In genomic region chr16:37851366-37851765, GRCm38 (mm10) we compare ENCODE assay signal across 9 mouse cellular contexts. TPM values are rescaled to one million over a fixed set of nuclear protein-coding genes. Genes with fewer than 3 reads are reported as not detected.
DNase-seq lines count a peak whose midpoint lies in the region; ATAC-seq and TF ChIP-seq lines count a peak whose summit lies in the region.
"Had no signal": no experiment of that assay in that cellular context is flagged by ENCODE, and none has a peak within 500 bp of the region (broad histone marks: within the 10 kb centered on the region; RNA-seq: fewer than 3 reads in every experiment).

No protein-coding gene starts in this region.

- no peak overlapping the region for H3K27ac ChIP-seq in liver, embryonic 16.5 days (ENCODE audit: low read length)
- no peak overlapping the region for H3K27ac ChIP-seq in cerebellum, adult 2 months (ENCODE audit: insufficient read depth, low read length)
- H3K27ac ChIP-seq: neural tube, embryonic 12.5 days had no signal

- peak; percentile 51; the same call in 1 of the 2 replicates for ATAC-seq in liver, embryonic 16.5 days (ENCODE audit: low read depth)
- no peak for ATAC-seq in granulocyte monocyte progenitor cell, adult 5-6 weeks (replicated peaks; ENCODE audit: poor library complexity, severe bottlenecking)

- no peaks in the 10 kb centered on the region for H3K36me3 ChIP-seq in liver, embryonic 16.5 days (ENCODE audit: control insufficient read depth, insufficient read depth)
- H3K36me3 ChIP-seq: neural tube, embryonic 12.5 days had no signal

- H3K9me3 ChIP-seq in liver, embryonic 16.5 days (replicated peaks; ENCODE audit: control insufficient read depth, low read length): no peaks in the 10 kb centered on the region
- H3K9me3 ChIP-seq: neural tube, embryonic 12.5 days had no signal

- DNase-seq in adrenal gland, postnatal 10 days: peak; percentile 30
- DNase-seq in embryo, embryonic 11.5 days (ENCODE audit: low read depth, low spot score): peak; percentile 32
- DNase-seq in heart, postnatal 25 days (ENCODE audit: low spot score): peak; percentile 46
- no peak for DNase-seq in spleen, adult 18-20 months
- DNase-seq in cerebellum, adult 2 months: no peak
- DNase-seq: layer of hippocampus, adult 9-11 months had no signal

- no peak for TF ChIP-seq CTCF in cerebellum, adult 2 months (IDR thresholded peaks at IDR 0.05; ENCODE audit: borderline replicate concordance, insufficient read depth, low read depth, low read length)

- 29% methylated on average over 5 of the region's 5 CpGs for WGBS in liver, embryonic 16.5 days (ENCODE audit: insufficient replicate concordance)
- 74% methylated on average over 5 of the region's 5 CpGs for WGBS in cerebellum, adult 2 months

- intact Hi-C loops in heart, postnatal 25 days (cut with DNase I): no loop called here

- peaks cover under 1% of the 10 kb centered on the region; the same call in 1 of the 2 replicates for H3K4me1 ChIP-seq in liver, embryonic 16.5 days (ENCODE audit: control insufficient read depth, low read depth, low read length)
- peaks cover 3% of the 10 kb centered on the region; the same call in 1 of the 2 replicates for H3K4me1 ChIP-seq in cerebellum, adult 2 months (ENCODE audit: control insufficient read depth, insufficient read depth, low read length)
- H3K4me1 ChIP-seq: neural tube, embryonic 12.5 days had no signal

- no peak overlapping the region for H3K9ac ChIP-seq in liver, embryonic 16.5 days (ENCODE audit: low read depth, low read length)
- H3K9ac ChIP-seq: neural tube, embryonic 12.5 days had no signal

- no peak overlapping the region for H3K4me2 ChIP-seq in liver, embryonic 16.5 days (ENCODE audit: low read depth, low read length)
- H3K4me2 ChIP-seq: neural tube, embryonic 12.5 days had no signal

- H3K4me3 ChIP-seq in liver, embryonic 16.5 days (ENCODE audit: low read depth, low read length): no peak overlapping the region
- H3K4me3 ChIP-seq in cerebellum, adult 2 months (replicated peaks; ENCODE audit: insufficient read depth, low read depth, low read length): no peak overlapping the region
- H3K4me3 ChIP-seq: neural tube, embryonic 12.5 days had no signal

- TF ChIP-seq POLR2A in cerebellum, adult 2 months (IDR thresholded peaks at IDR 0.05; ENCODE audit: borderline replicate concordance, insufficient read depth, low read length): no peak

- no peaks in the 10 kb centered on the region for H3K27me3 ChIP-seq in liver, embryonic 16.5 days (ENCODE audit: control insufficient read depth, insufficient read depth, low read depth, low read length)
- H3K27me3 ChIP-seq in cerebellum, adult 2 months (ENCODE audit: control insufficient read depth, insufficient read depth, low read length): no peaks in the 10 kb centered on the region
- H3K27me3 ChIP-seq: neural tube, embryonic 12.5 days had no signal

RNA-seq across cellular contexts. Expression of gene Gm36028, which starts 9.6 kb away (rescaled TPM):
- under 1 TPM; 0.36 to 0.39 TPM for total RNA-seq in adrenal gland, postnatal 10 days (2021)
- under 1 TPM; 0.44 to 0.53 TPM for total RNA-seq in heart, postnatal 25 days (2021)
- 0.07 TPM in 1 of 2 replicates, not detected in the other for polyA plus RNA-seq in liver, embryonic 16.5 days (2015; fragmentation: Nextera tagmentation; extraction: Ambion mirVana)
- 0.92 TPM in 1 of 2 replicates, not detected in the other for total RNA-seq in granulocyte monocyte progenitor cell, adult 5-6 weeks (2014; fragmentation: Nextera tagmentation)
- not detected in 2 replicates for total RNA-seq in granulocyte monocyte progenitor cell, adult 5-6 weeks (2017)
- polyA plus RNA-seq in cerebellum, adult 2 months (2012; rRNA removed): 0.15 and 0.21 TPM in 2 replicates
- polyA plus RNA-seq: neural tube, embryonic 12.5 days had no signal

RNA-seq across cellular contexts. Expression of gene Lrrc58, which starts 16.8 kb away (rescaled TPM):
- 100 to 1,000 TPM; 160 to 216 TPM for total RNA-seq in adrenal gland, postnatal 10 days (2021)
- 10 to 100 TPM; 64.0 to 70.1 TPM for total RNA-seq in heart, postnatal 25 days (2021)
- 11.2 and 11.3 TPM in 2 replicates for polyA plus RNA-seq in liver, embryonic 16.5 days (2015; fragmentation: Nextera tagmentation; extraction: Ambion mirVana)
- 59.3 and 60.5 TPM in 2 replicates for total RNA-seq in granulocyte monocyte progenitor cell, adult 5-6 weeks (2014; fragmentation: Nextera tagmentation)
- total RNA-seq in granulocyte monocyte progenitor cell, adult 5-6 weeks (2017): 55.8 TPM in 2 replicates
- 30.7 and 32.8 TPM in 2 replicates for polyA plus RNA-seq in cerebellum, adult 2 months (2012; rRNA removed)

Comparison
In these comparisons a context has a peak if more than half of its experiments do, and no peak if none do; other contexts are left out.
1. DNase-seq: peak in adrenal gland, postnatal 10 days (single experiment), embryo, embryonic 11.5 days (single experiment) and heart, postnatal 25 days (single experiment); none in spleen, adult 18-20 months (0 of 2) and cerebellum, adult 2 months (0 of 2).